Mouse (Mus musculus): ENCODE results near the gene Tspan15.

The Tspan15 gene

DNA sequence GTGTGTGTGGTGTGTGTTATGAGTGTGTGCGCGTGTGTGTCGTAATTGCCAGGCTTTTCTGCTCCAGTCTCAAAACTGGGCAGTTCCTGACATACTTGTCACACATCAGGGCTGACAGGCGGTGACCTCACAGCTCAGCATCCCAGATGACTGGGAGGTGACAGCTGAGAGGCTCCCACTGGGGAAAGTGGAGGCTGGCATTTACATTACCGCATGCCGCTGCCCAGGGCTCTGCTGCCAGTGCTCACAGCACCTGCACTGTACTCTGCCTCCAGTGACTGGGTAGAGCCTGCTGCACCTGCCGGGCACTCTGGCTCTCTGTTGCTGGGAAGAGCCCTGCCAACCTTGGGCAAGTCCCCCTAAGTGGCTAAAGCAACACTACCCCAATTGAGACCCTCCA lies 40.2 kb downstream of the Tspan15 start:
- DNase-seq (ENCODE audit: low read depth, low spot score) = no peak

GRCm38 (mm10) chr10:62189910-62190309 lies 41.1 kb downstream of the Tspan15 start:
- DNase-seq (ENCODE audit: low read depth, low spot score) = no peak

DNA sequence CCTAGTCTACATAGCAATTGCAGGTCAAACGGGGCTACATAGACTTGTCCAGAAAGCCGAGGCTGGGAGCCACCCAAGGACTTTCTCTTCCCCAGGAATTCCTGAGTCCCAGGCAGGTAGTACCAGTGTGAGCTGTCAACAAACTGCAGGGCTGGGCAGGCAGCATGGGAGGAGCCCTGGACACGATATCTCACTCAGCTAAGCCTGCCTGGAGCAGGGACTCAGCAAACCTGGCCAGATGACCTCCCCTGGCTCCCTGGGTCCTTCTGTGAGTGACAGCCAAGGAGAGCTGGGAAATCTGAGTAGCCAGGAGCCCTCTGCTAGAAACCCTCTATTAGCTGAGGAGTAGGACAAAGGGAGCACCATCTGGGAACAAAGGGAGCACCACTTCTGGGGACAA lies 41.7 kb downstream of the Tspan15 start:
- no peak for DNase-seq (ENCODE audit: low read depth, low spot score)

- DNase-seq (ENCODE audit: low read depth, low spot score) = peak; percentile 79
These were observed 44.2 kb downstream of the Tspan15 start for GRCm38 (mm10) chr10:62186882-62187281.

DNA sequence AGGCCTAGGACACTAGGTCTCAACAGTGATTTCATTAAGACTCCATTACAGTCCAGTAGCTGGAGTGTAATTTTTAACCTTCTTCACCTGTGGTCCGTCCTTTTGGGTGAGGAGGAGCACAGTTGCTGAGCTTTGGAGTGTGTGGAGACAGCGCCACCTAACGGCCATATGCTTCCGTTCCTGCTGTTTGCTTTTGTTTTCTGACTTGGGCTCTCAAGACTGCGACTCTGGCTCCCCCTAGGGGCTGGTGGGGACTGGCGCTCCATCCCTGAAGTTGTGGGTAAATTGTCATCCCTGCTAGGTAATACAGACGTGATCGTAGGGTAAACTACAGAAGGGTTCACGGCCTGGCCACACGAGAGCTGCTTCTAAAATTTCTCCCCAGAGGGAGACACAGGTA lies 48.0 kb downstream of the Tspan15 start:
- DNase-seq (ENCODE audit: low read depth, low spot score) = peak; percentile 96

DNA sequence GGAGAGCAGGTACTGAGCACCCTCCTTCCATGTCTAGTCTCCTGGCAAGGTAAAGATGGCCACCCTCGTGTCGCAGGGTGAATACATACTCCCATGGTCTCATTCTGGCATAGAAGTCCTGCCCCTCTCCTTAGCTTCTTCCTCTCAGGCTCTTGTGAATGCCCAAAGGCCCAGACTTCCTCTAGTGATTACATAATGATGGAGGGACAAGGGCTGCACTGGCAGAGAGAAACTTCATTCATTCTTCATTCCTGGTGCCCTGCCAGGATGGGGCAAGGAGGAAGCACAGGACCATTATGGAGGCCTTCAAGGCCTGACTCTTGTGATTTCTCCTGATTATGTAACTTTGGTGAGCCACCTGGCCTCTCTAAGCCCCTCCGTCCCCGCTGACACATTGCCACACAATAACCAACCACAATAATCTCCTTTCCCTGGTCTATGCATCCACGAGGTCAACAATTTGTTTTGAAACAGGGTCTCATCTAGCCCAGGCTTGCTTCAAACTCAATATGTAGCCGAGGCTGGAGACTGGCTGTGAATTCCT lies 48.5 kb downstream of the Tspan15 start:
- no peak for DNase-seq (ENCODE audit: low read depth, low spot score)

DNA sequence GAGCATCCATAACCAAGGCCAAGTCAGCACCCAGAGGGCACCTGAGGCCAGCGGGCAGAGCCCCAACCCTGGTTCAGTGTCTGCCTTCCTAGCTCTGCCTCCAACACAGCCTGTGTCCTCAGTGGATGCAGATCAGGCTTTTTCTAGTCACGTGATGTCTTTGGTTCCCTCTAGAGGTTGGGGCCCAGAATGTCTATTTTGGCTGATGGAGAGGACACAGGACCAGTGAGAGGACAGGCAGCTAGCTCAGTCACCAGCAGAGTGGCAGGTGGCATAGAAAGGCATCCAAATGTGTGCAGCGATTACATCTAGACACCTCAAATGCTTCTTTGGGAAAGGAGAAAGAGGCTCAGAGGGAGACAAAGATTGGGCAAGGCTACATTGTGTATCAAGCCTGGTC lies 49.4 kb downstream of the Tspan15 start:
- peak; percentile 42 for DNase-seq (ENCODE audit: low read depth, low spot score)

DNA sequence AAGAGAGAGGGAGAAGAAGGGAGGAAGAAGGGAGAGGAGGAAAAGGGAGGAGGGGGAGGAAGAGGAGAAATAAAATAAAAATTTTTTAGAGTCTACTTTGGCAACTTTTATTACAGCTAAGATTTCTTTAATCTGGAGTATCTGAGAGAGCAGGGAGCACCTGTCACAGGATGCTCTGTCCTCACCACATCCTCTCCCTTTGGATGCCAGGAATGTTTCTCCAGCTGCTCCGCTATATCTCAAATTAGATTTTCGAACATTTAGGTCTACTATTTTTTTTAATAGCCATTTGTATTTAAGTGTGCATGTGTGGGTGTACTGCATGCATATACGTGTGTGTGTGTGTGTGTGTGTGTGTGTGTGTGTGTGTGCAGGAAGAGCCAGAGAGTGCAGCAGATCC lies 51.1 kb downstream of the Tspan15 start:
- DNase-seq (ENCODE audit: low read depth, low spot score) = no peak

DNA sequence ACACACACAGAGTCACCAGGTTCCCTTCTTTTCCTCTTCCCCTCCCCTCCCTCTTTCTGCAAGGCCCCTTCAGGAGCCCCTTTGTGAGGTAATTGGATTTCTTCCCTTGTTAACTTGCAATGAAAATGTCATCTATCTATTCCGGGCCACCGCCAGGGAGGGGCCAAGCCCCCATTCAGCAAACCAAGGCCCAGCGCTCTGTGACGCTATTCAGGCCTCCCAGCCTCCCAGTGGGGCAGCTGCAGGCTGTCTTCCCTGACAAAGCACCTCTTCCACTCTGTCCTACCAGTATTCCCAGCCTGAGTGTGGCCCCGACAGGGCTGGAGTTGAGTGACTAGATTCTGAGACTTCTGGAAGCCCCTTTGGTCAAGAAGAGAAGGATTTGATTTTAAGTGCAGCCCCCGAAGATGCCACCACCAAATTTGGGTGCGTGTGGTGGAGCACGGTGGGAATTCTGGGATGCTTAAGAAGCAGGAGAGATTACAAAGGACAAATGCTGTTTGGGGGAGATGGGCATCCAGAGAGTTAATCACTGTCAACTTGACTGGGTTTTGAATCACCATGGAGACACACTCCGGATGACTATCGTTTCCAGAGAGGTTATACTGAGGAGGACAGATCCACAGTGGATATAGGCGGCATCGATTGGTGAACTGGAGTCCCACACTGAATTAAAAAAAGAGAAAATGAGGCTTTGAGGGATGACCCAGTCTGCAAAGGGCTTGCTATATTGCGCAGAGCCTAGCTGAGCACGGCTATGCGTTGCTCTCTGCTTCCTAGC lies 56.3 kb downstream of the Tspan15 start:
- no peak for DNase-seq (ENCODE audit: low read depth, low spot score)

GRCm38 (mm10) chr10:62173941-62174448 lies 57.1 kb downstream of the Tspan15 start:
- no peak for DNase-seq (ENCODE audit: low read depth, low spot score)

GRCm38 (mm10) chr10:62172841-62173553 lies 58.1 kb downstream of the Tspan15 start:
- DNase-seq (ENCODE audit: low read depth, low spot score) = no peak

- DNase-seq (ENCODE audit: low read depth, low spot score) = no peak
These were observed 68.6 kb downstream of the Tspan15 start for GRCm38 (mm10) chr10:62162410-62162809.

- no peak for DNase-seq (ENCODE audit: low read depth, low spot score)
These were observed 81.1 kb downstream of the Tspan15 start for GRCm38 (mm10) chr10:62149929-62150328.

DNA sequence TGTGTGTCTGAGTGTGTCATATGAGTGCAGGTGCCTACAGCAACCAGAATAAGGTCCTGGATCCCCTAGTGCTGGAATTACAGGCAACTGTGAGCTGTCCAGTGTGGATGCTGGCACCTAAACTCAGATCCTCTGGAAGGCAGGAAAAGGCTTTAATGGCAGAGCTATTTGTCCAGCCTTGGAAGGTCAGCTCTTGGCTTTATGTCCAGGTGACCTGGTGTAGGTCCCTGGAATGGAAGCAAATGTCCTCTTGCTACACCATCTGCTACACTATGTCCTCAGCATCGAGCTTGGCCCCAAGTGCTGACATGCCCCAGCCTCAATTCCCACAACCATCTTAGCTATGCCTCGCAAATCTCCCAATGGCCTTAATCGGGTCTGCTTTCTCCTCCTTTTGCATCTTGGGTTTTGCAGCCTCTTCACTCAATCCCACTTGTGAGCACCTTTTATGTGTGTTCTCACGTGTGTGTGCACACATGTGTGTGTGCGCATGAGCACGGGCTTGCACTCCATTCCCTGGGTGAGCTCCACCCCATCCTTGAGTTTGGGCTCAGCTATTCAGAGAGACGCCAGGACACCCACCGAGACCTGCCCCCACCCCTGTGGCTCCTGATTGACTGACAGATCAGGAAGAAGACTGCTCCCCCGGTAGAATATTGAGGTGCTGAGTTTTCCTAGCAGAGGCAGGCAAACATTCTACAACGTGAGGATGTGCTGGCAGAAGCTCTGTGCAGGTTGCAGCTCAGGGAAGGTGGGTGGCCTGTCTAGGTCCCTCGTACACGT lies 83.4 kb downstream of the Tspan15 start:
- no peak for DNase-seq (ENCODE audit: low read depth, low spot score)

DNA sequence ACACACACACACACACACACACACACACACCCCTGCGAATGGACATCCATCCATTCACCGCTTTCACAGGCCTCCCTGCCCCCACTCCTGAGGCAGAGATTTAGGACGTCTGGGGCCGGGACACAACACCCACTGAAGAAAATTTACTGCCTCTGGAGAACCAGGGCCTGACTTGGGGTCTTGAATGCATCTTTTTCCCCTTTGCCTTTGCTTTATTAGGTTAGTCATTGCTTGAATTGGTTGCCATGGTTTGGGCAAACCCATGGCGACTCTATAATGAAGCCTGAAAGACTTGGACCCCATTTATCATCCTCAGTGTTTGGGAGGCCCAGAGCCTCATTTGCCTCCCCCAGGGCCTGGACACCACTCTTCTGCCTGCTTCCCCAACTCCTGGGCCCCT lies 85.1 kb downstream of the Tspan15 start:
- no peak for DNase-seq (ENCODE audit: low read depth, low spot score)

- no peak for DNase-seq (ENCODE audit: low read depth, low spot score)
These were observed 87.2 kb downstream of the Tspan15 start, which contains the start of gene Fam241b for GRCm38 (mm10) chr10:62143820-62144219. TSS of gene Fam241b (minus strand) at chr10:62143920.

- peak; percentile 84 for DNase-seq (ENCODE audit: low read depth, low spot score)
These were observed 93.0 kb downstream of the Tspan15 start for GRCm38 (mm10) chr10:62138040-62138439.

DNA sequence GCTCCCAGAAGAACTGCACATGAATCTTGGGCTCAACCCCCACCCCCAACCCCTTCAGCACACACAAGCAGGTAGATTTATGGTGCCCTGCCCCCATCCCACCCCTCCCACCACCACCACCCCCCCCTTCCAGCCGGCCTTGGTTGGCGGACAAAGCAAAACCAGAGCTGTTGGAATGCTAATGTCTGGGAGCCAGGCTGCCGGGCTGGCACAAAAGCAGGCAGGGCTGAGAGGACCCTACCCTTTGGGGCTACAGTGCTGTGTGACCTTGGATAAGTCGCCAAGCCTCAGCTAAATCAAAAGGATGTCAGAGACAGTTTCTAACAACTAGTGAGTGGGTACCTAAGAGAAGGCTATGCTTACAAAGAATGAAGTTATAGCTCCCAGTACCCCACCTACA lies 93.9 kb downstream of the Tspan15 start:
- DNase-seq (ENCODE audit: low read depth, low spot score) = peak; percentile 43

GRCm38 (mm10) chr10:62135696-62136470 lies 95.2 kb downstream of the Tspan15 start:
- DNase-seq (ENCODE audit: low read depth, low spot score) = peak; percentile 66

All from ZHBTc4 (cell line).